Mouse (Mus musculus) ovary, postnatal 10 days (tissue): ENCODE results near the gene Mcoln2.

Experiments used
- DNase-seq: peaks from one replicate; pipeline ENCODE4 v3.0.0; 2022; ENCODE audit warnings: low spot score

Mcoln2 gene

DNA sequence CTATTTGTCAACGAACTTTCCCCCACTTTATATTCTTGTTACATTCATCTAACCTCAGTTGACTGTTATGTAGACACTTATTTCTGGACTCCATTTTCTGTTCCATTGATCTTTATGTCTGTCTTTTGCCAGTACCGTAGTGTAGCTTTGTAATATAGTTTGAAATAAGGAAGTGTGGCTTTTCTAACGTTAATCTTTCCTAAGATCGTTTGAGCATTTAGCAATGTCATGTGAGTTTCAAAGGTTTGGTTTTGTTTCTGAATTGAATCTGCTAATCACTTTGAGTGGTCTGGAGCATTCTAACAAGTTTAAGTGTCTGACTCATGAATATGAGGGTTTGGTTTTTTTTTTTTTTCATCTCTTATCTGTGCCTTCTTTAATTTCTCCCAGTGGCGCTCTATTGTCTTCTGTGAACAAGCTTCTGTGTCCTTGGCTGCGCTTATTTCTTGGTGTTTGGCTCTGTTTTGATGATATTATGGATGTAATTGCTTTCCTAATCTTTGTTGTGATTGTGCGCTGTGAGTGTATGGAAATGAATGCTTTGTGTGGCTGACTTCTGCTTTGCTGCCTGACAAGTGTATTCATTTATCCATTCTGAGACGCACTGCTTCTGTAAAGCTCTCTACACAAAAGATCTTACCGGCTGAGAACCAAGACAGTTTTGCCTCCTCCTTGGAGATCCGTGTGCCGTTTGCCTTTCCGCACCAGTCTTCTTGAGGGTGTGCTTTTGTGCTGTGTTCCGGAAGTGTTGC lies 79.1 kb downstream of the Mcoln2 start:
- no peak for DNase-seq

DNA sequence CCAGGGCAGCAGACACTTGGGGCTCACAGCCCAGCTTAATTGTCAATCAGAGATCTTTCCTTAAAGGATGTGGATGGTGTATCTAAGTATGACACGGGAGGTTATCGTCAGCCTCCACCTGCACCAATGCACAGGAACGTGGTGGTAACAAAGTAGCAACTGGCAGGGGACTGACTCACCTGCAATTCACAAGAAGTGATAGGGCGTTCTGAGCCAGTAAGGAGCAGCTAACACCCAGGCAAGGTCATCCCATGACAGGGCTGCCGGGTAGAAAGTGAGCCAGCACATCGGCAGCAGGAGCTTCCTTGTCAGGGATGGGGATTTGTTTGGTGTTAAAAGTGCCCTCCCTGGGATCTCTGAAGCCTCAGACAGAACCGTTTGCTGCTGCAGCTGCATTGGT lies 83.1 kb downstream of the Mcoln2 start:
- DNase-seq: no peak

DNA sequence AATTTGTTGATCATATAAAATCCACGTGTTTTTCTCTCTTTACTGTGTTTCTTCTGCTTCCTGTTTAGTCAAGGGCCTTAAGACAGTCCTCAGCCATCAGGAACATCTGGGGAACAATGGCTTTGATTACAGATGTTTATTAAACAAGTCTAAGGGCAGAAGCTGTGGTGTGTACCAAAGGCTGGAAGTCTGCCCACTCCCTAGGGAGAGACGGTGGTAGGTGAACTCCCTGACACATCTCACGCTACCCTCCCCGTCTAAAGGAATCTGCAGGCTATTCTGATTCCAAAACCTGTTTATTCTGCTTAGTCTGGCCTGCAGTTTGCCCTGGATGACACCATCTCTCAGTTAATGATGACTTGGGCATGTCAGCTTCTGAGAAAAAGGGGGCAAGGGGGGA lies 84.1 kb downstream of the Mcoln2 start:
- DNase-seq: no peak

DNA sequence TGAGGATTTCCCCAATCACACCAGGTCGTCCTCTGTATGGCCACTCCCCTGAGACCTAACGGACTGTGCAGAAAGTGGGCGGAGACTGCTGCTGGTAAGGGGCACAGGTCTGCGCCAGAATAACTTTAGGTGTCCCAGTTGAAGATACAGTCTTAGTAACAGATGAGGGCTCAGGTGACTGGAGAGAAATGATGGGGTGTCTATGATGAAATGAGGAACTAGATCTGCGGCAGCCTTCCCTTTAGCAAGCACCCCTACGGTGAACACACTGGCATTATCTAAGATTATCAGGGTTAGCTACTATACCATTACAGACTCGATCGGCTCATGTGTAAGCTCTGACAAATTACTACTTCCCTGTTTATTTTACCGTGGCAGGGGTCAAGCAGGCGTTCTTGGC lies 84.9 kb downstream of the Mcoln2 start:
- no peak for DNase-seq

DNA sequence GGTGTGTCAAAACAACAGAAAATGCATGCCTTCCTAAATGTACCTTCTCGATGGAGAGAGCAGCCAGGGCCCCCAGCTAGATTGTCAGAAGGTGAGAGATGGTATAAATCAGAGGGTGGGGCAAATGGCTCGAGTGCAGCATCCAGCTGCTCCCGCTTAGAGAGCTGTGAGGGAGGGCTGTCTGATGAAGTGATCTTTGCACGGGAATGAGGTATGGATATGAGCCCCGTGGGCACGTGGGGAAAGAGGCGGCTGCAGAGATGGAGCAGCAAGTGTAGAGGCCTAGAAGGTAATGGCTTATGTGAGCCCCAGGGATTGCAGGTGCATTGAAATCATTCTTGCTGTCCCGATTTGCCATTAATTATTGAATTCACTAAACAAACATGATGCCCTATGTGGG lies 86.6 kb downstream of the Mcoln2 start:
- no peak for DNase-seq

DNA sequence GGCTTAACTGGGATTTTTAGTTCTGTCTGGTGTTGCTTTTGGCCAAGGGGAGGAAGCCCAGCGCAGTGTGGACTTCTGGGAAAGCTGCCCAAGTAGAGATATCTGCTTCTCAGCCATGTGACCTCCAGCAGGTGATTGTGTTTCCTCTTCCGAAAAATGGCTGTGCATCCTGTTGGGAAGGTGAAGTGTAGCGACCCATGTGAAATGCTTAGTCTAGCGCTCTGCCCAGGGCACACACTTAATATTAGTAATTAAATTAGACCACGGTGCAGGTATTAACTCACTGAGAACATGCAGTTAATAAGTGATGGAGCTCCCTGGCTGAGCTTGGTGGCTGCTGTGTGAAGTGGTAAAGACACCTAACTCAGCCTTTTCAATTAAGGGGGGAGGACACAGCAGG lies 88.0 kb downstream of the Mcoln2 start:
- no peak for DNase-seq

DNA sequence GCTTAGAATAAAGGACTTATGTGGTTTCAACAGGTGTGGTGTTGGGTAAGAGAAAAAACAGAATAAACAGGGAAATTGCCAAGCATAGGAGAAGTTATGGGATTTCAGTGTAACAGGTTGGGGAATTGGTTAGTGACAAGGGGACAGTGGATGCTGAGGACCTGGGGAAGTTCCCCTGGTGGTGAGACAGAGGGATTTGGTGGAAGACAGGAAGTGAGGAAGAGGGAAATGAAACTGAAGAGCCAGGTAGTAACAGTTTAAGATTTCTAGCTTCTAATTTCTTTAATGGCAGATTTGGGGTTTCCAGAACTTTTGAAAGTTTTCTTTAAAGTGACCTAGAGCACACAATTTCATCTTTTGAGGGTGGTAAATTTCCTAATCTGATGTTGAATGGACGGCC lies 95.0 kb downstream of the Mcoln2 start:
- no peak for DNase-seq
